Mouse (Mus musculus): Measurements from ENCODE around the gene Nedd8. TPM values are rescaled to one million over a fixed set of nuclear protein-coding genes. Genes with fewer than 3 reads are reported as not detected.

Nedd8 gene
- 209 and 317 TPM in 2 replicates for total RNA-seq (2017)

DNA sequence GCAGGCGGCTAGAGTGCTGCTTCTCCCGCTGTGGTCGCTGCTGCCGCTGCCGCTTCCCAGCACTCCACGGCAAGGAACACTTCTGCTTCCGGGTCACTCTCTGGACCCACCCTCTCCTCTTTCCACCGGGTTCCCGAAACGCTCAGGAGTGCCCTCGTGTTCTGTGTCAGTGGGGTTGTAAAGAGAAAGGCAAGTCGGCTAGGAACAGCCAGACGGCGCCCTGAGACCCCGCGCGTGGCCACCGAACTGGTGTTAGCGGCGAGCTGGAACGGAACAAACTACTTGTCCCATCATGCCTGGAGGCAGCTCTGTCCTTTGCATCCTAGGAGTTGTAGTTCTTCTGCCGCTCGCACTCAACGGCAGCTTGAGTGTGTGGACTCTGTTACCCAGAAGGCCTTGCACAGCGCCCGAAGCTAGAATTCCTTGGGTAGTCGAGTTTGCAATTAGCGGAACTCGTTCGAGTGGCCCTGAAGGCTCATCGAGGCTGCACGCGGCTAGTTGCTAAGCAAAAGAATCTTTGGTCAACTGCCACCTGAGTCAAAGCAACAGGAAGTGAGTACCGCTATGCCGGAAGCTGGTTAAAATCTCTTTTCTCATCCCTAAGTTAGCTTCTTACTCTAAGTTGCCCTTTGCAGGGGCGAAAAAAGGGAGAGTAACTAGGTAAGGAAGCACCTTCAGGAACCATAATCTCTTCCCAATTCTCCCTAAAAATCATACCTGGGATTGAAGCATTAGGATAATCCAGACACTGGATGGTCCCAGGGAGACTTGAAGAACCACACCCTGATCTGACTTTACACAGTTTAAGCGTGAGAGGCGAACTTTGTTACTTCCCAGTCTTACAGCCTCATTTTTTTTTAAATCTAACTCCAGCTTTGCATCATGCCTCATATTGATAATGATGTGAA, at the start of gene Nedd8, which contains the start of gene Gmpr2:
Gene Nedd8 (minus strand): TSS at position 292 of the 908 bp plus-strand sequence.
Gene Gmpr2 (plus strand): TSS at position 109 of the 908 bp plus-strand sequence.
- ATAC-seq (replicated peaks in 1 of 2; ENCODE audit: insufficient read depth in 1 of 2, low FRiP score in 2 of 2, low TSS enrichment in 1 of 2, low read depth in 1 of 2, poor library complexity in 2 of 2, severe bottlenecking in 2 of 2), result peak; percentile 99

GRCm38 (mm10) chr14:55721076-55721475, 49.2 kb upstream of the Nedd8 start:
- no peak for ATAC-seq (replicated peaks in 1 of 2; ENCODE audit: insufficient read depth in 1 of 2, low FRiP score in 2 of 2, low TSS enrichment in 1 of 2, low read depth in 1 of 2, poor library complexity in 2 of 2, severe bottlenecking in 2 of 2)

DNA sequence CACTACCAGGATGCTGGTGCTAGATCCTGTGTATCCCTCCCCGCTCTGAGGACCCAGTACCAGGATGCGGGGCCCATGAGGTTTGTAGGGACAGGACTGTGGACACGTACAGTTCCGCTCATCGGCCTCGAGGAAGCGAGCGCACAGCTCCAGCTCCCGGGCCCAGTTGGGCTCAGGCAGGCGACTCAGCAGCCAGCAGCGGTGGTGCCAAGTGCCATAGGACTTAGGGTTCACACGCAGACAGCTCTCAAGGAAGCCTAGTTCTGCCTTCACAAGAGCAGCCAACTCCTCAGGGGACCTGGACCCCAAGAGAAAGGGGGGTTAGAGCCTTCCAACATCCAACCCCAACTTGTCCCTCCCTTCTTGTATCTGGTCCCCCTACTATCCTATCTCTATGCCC, 48.7 kb upstream of the Nedd8 start:
- ATAC-seq (replicated peaks in 1 of 2; ENCODE audit: insufficient read depth in 1 of 2, low FRiP score in 2 of 2, low TSS enrichment in 1 of 2, low read depth in 1 of 2, poor library complexity in 2 of 2, severe bottlenecking in 2 of 2), result no peak

GRCm38 (mm10) chr14:55719737-55720136, 47.8 kb upstream of the Nedd8 start:
- no peak for ATAC-seq (replicated peaks in 1 of 2; ENCODE audit: insufficient read depth in 1 of 2, low FRiP score in 2 of 2, low TSS enrichment in 1 of 2, low read depth in 1 of 2, poor library complexity in 2 of 2, severe bottlenecking in 2 of 2)

DNA sequence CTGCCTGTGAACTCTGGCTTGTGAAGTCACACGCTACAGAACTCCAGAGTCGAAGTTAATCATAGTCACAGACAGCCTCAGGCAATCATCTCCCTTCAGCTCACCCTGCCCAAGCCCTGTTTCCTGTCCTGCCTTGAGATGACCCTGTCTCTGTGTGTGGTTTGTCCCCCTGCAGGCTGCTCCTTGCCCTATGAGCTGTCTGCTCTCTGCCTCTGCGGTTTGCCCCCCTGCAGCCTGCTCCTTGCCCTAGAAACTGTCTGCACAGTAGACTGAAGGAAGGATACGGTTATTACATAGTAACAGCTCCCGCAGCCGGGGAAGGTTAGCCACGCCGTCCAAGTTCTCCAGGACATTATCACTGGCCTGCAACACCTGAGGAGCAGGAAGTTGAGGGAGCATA, 45.0 kb upstream of the Nedd8 start:
- no peak for ATAC-seq (replicated peaks in 1 of 2; ENCODE audit: insufficient read depth in 1 of 2, low FRiP score in 2 of 2, low TSS enrichment in 1 of 2, low read depth in 1 of 2, poor library complexity in 2 of 2, severe bottlenecking in 2 of 2)

DNA sequence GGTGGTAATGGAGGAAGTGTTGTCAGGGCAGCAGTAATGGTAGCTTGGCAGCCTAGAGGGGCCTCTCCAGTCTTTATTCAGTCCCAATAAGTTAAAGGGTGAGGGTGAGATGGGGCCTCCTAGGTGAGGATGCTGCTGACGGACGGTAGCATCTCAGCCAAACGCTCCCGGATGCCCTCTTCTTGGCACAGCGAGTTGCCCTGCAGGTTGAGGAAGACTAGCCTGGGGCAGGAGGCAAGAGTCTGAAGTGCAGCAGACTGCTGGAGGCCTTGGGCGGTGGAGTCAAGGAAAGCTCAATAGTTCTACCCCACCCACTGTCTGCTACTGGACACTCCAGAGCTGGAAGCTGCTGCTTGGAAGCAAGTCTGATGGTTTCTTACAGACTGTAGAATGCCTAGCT, 44.3 kb upstream of the Nedd8 start:
- no peak for ATAC-seq (replicated peaks in 1 of 2; ENCODE audit: insufficient read depth in 1 of 2, low FRiP score in 2 of 2, low TSS enrichment in 1 of 2, low read depth in 1 of 2, poor library complexity in 2 of 2, severe bottlenecking in 2 of 2)

GRCm38 (mm10) chr14:55714893-55715292, 43.0 kb upstream of the Nedd8 start:
- ATAC-seq (replicated peaks in 1 of 2; ENCODE audit: insufficient read depth in 1 of 2, low FRiP score in 2 of 2, low TSS enrichment in 1 of 2, low read depth in 1 of 2, poor library complexity in 2 of 2, severe bottlenecking in 2 of 2), result no peak

GRCm38 (mm10) chr14:55713729-55714122, 41.8 kb upstream of the Nedd8 start, which contains the start of gene Tgm1:
TSS of gene Tgm1 (minus strand) at chr14:55713926.
- ATAC-seq (replicated peaks in 1 of 2; ENCODE audit: insufficient read depth in 1 of 2, low FRiP score in 2 of 2, low TSS enrichment in 1 of 2, low read depth in 1 of 2, poor library complexity in 2 of 2, severe bottlenecking in 2 of 2), result no peak

DNA sequence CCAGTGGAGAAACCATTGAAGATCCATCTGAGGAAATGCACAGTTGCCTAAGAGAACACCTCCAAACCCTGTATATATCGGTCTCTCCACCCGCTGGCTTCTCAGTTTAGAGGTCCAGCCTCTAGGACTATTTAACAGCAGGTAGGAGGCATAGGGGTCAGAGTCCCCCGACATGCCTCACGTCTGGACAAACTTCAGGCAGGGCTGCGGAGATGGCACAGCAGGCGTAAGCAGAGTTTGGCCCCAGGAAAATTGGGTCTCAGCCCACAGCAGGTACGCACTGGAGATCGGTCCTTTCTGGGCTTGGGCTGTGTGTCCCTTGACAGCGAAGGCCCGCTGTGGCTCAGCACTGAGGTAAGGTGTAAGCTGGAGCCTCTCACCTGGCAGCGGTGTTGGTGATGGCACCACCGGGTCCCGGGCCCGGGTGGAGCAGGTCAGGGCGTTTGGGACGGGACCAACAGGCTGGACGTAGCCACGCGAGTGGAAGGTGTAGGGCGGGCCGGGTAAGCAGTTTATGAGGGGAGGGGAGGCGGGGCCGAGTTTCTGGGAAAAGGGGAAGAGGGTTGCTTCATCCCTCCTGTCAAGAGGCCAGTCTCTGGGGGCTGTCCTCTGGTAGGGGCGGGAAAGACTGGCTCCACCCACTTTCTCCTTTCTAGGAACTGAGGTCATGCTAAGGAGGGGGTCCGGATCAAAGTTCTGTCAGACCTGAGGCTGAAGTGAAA, 41.2 kb upstream of the Nedd8 start:
- peak; percentile 73 to 80 for ATAC-seq (replicated peaks in 1 of 2; ENCODE audit: insufficient read depth in 1 of 2, low FRiP score in 2 of 2, low TSS enrichment in 1 of 2, low read depth in 1 of 2, poor library complexity in 2 of 2, severe bottlenecking in 2 of 2)

- no peak for ATAC-seq (replicated peaks in 1 of 2; ENCODE audit: insufficient read depth in 1 of 2, low FRiP score in 2 of 2, low TSS enrichment in 1 of 2, low read depth in 1 of 2, poor library complexity in 2 of 2, severe bottlenecking in 2 of 2)
Observed at GRCm38 (mm10) chr14:55711786-55712185, 39.9 kb upstream of the Nedd8 start.

GRCm38 (mm10) chr14:55709509-55709908, 37.6 kb upstream of the Nedd8 start:
- no peak for ATAC-seq (replicated peaks in 1 of 2; ENCODE audit: insufficient read depth in 1 of 2, low FRiP score in 2 of 2, low TSS enrichment in 1 of 2, low read depth in 1 of 2, poor library complexity in 2 of 2, severe bottlenecking in 2 of 2)

DNA sequence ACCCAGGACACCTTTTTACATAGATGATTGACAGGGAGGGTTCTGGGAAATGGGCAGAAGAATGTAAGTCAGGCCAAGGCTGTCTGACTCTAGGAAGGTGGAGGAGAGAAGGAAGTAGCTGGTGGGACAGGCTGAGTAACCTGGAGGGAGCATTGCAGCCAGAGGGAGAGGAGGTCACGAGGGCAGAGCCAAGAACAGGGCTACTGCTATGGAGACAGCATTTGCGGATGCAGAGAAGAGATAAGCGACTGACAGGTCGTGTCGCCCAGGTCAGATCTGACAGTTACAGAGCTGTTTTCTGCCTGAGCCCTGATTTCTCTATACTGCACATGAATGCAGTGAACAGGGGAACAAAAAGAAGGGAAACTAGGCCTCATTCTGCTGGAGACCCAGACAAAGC, 35.5 kb upstream of the Nedd8 start:
- ATAC-seq (replicated peaks in 1 of 2; ENCODE audit: insufficient read depth in 1 of 2, low FRiP score in 2 of 2, low TSS enrichment in 1 of 2, low read depth in 1 of 2, poor library complexity in 2 of 2, severe bottlenecking in 2 of 2), result no peak

GRCm38 (mm10) chr14:55706051-55706600, 34.2 kb upstream of the Nedd8 start:
- no peak for ATAC-seq (replicated peaks in 1 of 2; ENCODE audit: insufficient read depth in 1 of 2, low FRiP score in 2 of 2, low TSS enrichment in 1 of 2, low read depth in 1 of 2, poor library complexity in 2 of 2, severe bottlenecking in 2 of 2)

DNA sequence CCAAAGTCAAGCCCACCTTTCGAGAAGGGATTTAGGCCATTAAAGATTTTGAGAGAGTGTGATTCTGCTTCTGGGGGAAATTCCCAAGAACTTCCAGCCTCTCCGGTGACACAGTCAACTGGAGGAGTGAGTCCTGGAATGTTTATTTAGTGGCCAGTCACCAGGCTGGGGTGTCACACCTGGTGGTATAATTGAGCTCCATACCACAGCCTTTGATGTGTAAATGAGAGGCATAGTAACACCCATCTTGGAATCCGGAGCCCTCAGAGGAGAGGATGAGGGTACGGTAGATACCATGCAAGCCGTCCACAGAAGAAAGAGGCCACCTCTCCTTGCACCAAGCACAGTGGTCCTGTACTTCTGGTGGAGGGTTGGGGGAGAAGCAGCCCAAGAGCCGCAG, 30.8 kb upstream of the Nedd8 start:
- ATAC-seq (replicated peaks in 1 of 2; ENCODE audit: insufficient read depth in 1 of 2, low FRiP score in 2 of 2, low TSS enrichment in 1 of 2, low read depth in 1 of 2, poor library complexity in 2 of 2, severe bottlenecking in 2 of 2), result no peak

- ATAC-seq (replicated peaks in 1 of 2; ENCODE audit: insufficient read depth in 1 of 2, low FRiP score in 2 of 2, low TSS enrichment in 1 of 2, low read depth in 1 of 2, poor library complexity in 2 of 2, severe bottlenecking in 2 of 2), result no peak
Observed at GRCm38 (mm10) chr14:55701131-55701530, 29.2 kb upstream of the Nedd8 start.

DNA sequence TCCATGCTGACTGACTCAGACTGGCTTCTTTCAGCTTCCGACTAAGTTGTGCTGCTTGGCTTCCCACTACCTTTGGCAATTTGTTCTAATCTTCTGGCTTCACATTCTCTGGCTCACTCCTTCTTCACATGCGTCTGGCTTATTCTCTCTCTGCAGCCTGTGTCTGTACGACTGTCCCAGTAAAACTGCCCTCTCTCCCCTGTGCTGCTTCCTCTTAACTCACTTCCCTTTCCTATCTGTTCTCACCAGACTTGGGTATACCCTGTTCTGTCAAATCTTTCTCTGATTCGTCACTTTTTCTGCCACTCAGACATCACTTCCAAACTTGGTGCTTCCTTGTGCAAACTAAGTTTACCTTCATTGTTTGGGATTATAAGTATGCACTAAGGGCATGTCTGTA, 25.3 kb upstream of the Nedd8 start:
- no peak for ATAC-seq (replicated peaks in 1 of 2; ENCODE audit: insufficient read depth in 1 of 2, low FRiP score in 2 of 2, low TSS enrichment in 1 of 2, low read depth in 1 of 2, poor library complexity in 2 of 2, severe bottlenecking in 2 of 2)

- no peak for ATAC-seq (replicated peaks in 1 of 2; ENCODE audit: insufficient read depth in 1 of 2, low FRiP score in 2 of 2, low TSS enrichment in 1 of 2, low read depth in 1 of 2, poor library complexity in 2 of 2, severe bottlenecking in 2 of 2)
Observed at GRCm38 (mm10) chr14:55689433-55689832, 17.5 kb upstream of the Nedd8 start.

DNA sequence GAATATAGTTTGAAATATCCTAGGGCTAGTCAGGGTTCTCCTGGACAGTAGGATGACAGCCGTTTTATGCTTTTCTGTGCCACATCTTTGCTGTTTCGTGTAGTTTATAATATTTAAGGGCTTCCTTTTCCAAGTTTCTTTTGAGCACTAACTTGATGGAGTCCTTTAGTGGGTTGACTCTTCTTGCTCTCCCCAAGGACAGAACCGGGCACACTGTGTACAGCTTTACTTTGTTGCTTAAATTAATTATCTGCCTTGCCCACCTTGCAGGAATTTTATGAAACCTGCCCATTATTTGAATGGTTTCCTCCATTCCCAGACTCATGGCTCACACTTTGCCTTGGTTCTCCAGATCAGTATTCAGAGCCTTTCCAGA, 10.2 kb upstream of the Nedd8 start:
- no peak for ATAC-seq (replicated peaks in 1 of 2; ENCODE audit: insufficient read depth in 1 of 2, low FRiP score in 2 of 2, low TSS enrichment in 1 of 2, low read depth in 1 of 2, poor library complexity in 2 of 2, severe bottlenecking in 2 of 2)

Measured in hematopoietic stem cell, adult 5-6 weeks (primary cell).